Mouse (Mus musculus): ENCODE results near the gene Ppp2ca. TPM values are rescaled to one million over a fixed set of nuclear protein-coding genes. Genes with fewer than 3 reads are reported as not detected.

Ppp2ca gene
- polyA plus RNA-seq (2014; fragmentation: Nextera tagmentation; extraction: Ambion mirVana) = 77.1 and 78.3 TPM in 2 replicates

GRCm38 (mm10) chr11:52098398-52098946 lies at the start of gene Ppp2ca:
Gene Ppp2ca, plus strand, starts transcription at chr11:52098681.
- Histone ChIP-seq H3K27me3 (ENCODE audit: control insufficient read depth, insufficient read depth, low read length) (no peaks in the 10 kb centered on the region), H3K27ac (ENCODE audit: low read depth, low read length) (peak within 1 kb of the TSS; percentile 100), H3K4me2 (peak within 1 kb of the TSS; percentile 90), H3K4me1 (ENCODE audit: control insufficient read depth, insufficient read depth, low read length) (peaks cover 22% of the 10 kb centered on the region), H3K36me3 (ENCODE audit: control insufficient read depth, insufficient read depth, low read length) (no peaks in the 10 kb centered on the region), H3K9me3 (replicated peaks; ENCODE audit: control insufficient read depth, low read length) (no peaks in the 10 kb centered on the region), H3K9ac (ENCODE audit: low read depth, low read length) (peak within 1 kb of the TSS; percentile 100), H3K4me3 (ENCODE audit: low read depth, low read length) (peak within 1 kb of the TSS; percentile 99)
- ATAC-seq (replicated peaks; ENCODE audit: insufficient number of reproducible peaks, low FRiP score, low TSS enrichment) = peak; percentile 97
- under 1% methylated on average over 52 of the region's 53 CpGs for WGBS (ENCODE audit: insufficient replicate concordance)

DNA sequence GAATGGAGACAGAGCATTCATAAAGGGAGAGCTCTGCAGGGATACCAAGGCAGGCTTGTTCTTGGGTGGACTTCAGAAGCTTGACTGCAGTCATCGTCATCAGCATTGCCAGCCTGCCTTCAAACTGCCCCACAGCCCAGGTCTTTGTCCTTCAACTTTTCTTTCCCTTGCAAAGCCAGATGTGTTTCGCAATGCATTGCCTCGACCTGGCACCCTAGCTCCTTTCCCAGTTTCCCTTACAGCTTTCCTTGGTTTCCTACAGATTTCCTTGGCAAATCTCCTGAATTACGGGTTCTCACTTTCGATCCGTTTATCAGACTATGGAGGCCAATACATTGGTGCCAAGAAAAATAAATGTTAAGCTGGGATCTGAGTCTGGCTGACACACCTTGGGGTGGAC lies 45.1 kb upstream of the Ppp2ca start:
- Histone ChIP-seq H3K9me3 (replicated peaks; ENCODE audit: control insufficient read depth, low read length) (no peaks in the 10 kb centered on the region), H3K36me3 (ENCODE audit: control insufficient read depth, insufficient read depth, low read length) (no peaks in the 10 kb centered on the region), H3K27ac (ENCODE audit: low read depth, low read length) (no peak overlapping the region), H3K27me3 (ENCODE audit: control insufficient read depth, insufficient read depth, low read length) (no peaks in the 10 kb centered on the region), H3K9ac (ENCODE audit: low read depth, low read length) (no peak overlapping the region), H3K4me1 (ENCODE audit: control insufficient read depth, insufficient read depth, low read length) (no peaks in the 10 kb centered on the region), H3K4me2 (no peak overlapping the region), H3K4me3 (ENCODE audit: low read depth, low read length) (no peak overlapping the region)
- 76% methylated on average over 6 of the region's 6 CpGs for WGBS (ENCODE audit: insufficient replicate concordance)
- no peak for ATAC-seq (replicated peaks; ENCODE audit: insufficient number of reproducible peaks, low FRiP score, low TSS enrichment)

GRCm38 (mm10) chr11:52054728-52055127 lies 43.8 kb upstream of the Ppp2ca start:
- no peak overlapping the region for H3K4me2 ChIP-seq
- 87% methylated on average over 3 of the region's 3 CpGs for WGBS (ENCODE audit: insufficient replicate concordance)
- H3K27ac ChIP-seq (ENCODE audit: low read depth, low read length) = no peak overlapping the region
- H3K27me3 ChIP-seq (ENCODE audit: control insufficient read depth, insufficient read depth, low read length) = no peaks in the 10 kb centered on the region
- H3K36me3 ChIP-seq (ENCODE audit: control insufficient read depth, insufficient read depth, low read length) = no peaks in the 10 kb centered on the region
- no peak overlapping the region for H3K9ac ChIP-seq (ENCODE audit: low read depth, low read length)
- ATAC-seq (replicated peaks; ENCODE audit: insufficient number of reproducible peaks, low FRiP score, low TSS enrichment) = no peak
- no peak overlapping the region for H3K4me3 ChIP-seq (ENCODE audit: low read depth, low read length)
- no peaks in the 10 kb centered on the region for H3K9me3 ChIP-seq (replicated peaks; ENCODE audit: control insufficient read depth, low read length)
- no peaks in the 10 kb centered on the region for H3K4me1 ChIP-seq (ENCODE audit: control insufficient read depth, insufficient read depth, low read length)

GRCm38 (mm10) chr11:52056198-52056597 lies 42.3 kb upstream of the Ppp2ca start:
- 56% methylated on average over 5 of the region's 5 CpGs for WGBS (ENCODE audit: insufficient replicate concordance)
- no peak for ATAC-seq (replicated peaks; ENCODE audit: insufficient number of reproducible peaks, low FRiP score, low TSS enrichment)
- no peak overlapping the region for H3K4me2 ChIP-seq
- H3K36me3 ChIP-seq (ENCODE audit: control insufficient read depth, insufficient read depth, low read length) = no peaks in the 10 kb centered on the region
- no peaks in the 10 kb centered on the region for H3K27me3 ChIP-seq (ENCODE audit: control insufficient read depth, insufficient read depth, low read length)
- no peak overlapping the region for H3K4me3 ChIP-seq (ENCODE audit: low read depth, low read length)
- peak overlapping the region; percentile 35; the same call in 1 of the 2 replicates for H3K27ac ChIP-seq (ENCODE audit: low read depth, low read length)
- no peaks in the 10 kb centered on the region for H3K9me3 ChIP-seq (replicated peaks; ENCODE audit: control insufficient read depth, low read length)
- H3K4me1 ChIP-seq (ENCODE audit: control insufficient read depth, insufficient read depth, low read length) = no peaks in the 10 kb centered on the region
- no peak overlapping the region for H3K9ac ChIP-seq (ENCODE audit: low read depth, low read length)

DNA sequence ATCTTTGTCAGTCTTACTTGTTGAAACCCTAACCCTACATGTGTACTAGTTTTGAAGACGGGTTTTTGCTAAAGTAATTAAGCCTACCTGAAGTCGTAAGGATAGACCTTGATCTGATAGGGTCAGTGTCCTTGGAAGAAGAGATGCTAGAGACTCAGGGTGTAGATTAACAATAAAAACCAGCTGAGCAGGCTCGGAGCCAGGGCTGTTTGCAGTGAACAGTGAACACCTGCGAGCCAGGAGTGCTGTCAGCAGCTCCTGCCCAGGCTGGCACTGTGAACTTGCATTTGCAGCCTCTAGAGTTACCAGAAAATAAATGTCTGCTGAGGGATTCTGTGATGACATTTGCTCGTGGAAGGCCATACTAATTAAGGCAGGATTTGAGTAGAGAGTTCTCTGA lies 39.5 kb upstream of the Ppp2ca start:
- Histone ChIP-seq H3K9ac (ENCODE audit: low read depth, low read length) (no peak overlapping the region), H3K27ac (ENCODE audit: low read depth, low read length) (no peak overlapping the region), H3K4me1 (ENCODE audit: control insufficient read depth, insufficient read depth, low read length) (no peaks in the 10 kb centered on the region), H3K27me3 (ENCODE audit: control insufficient read depth, insufficient read depth, low read length) (no peaks in the 10 kb centered on the region), H3K9me3 (replicated peaks; ENCODE audit: control insufficient read depth, low read length) (no peaks in the 10 kb centered on the region), H3K36me3 (ENCODE audit: control insufficient read depth, insufficient read depth, low read length) (no peaks in the 10 kb centered on the region), H3K4me2 (no peak overlapping the region), H3K4me3 (ENCODE audit: low read depth, low read length) (no peak overlapping the region)
- no peak for ATAC-seq (replicated peaks; ENCODE audit: insufficient number of reproducible peaks, low FRiP score, low TSS enrichment)
- 66% methylated on average over 5 of the region's 5 CpGs for WGBS (ENCODE audit: insufficient replicate concordance)

DNA sequence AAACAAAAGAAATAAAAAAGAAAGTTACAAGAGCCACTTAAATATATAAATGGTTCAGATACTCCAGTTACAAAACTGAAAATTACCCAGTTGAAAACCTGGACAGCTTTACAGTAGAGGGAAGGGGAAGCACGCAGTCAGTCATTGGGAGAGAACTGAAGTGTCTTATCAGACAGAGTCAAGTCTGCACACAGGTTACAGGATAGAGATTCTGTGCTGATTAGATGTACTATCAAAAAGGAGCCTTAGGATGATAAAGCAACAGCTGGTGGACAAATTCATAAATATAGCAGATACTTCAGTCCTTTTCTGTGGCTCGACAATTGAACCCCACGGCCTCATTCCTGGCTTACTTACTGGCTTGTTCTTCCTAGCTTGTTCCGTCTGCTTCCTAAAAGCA lies 38.2 kb upstream of the Ppp2ca start:
- Histone ChIP-seq H3K4me1 (ENCODE audit: control insufficient read depth, insufficient read depth, low read length) (no peaks in the 10 kb centered on the region), H3K4me2 (no peak overlapping the region), H3K27ac (ENCODE audit: low read depth, low read length) (no peak overlapping the region), H3K9ac (ENCODE audit: low read depth, low read length) (no peak overlapping the region), H3K4me3 (ENCODE audit: low read depth, low read length) (no peak overlapping the region), H3K36me3 (ENCODE audit: control insufficient read depth, insufficient read depth, low read length) (no peaks in the 10 kb centered on the region), H3K9me3 (replicated peaks; ENCODE audit: control insufficient read depth, low read length) (no peaks in the 10 kb centered on the region), H3K27me3 (ENCODE audit: control insufficient read depth, insufficient read depth, low read length) (no peaks in the 10 kb centered on the region)
- WGBS (ENCODE audit: insufficient replicate concordance) = 85% methylated on average over 4 of the region's 4 CpGs
- no peak for ATAC-seq (replicated peaks; ENCODE audit: insufficient number of reproducible peaks, low FRiP score, low TSS enrichment)

- Histone ChIP-seq H3K36me3 (ENCODE audit: control insufficient read depth, insufficient read depth, low read length) (no peaks in the 10 kb centered on the region), H3K4me3 (ENCODE audit: low read depth, low read length) (no peak overlapping the region), H3K27ac (ENCODE audit: low read depth, low read length) (no peak overlapping the region), H3K4me1 (ENCODE audit: control insufficient read depth, insufficient read depth, low read length) (no peaks in the 10 kb centered on the region), H3K9ac (ENCODE audit: low read depth, low read length) (no peak overlapping the region), H3K4me2 (no peak overlapping the region), H3K9me3 (replicated peaks; ENCODE audit: control insufficient read depth, low read length) (no peaks in the 10 kb centered on the region), H3K27me3 (ENCODE audit: control insufficient read depth, insufficient read depth, low read length) (no peaks in the 10 kb centered on the region)
- 88% methylated on average over 5 of the region's 5 CpGs for WGBS (ENCODE audit: insufficient replicate concordance)
- no peak for ATAC-seq (replicated peaks; ENCODE audit: insufficient number of reproducible peaks, low FRiP score, low TSS enrichment)
Measured at GRCm38 (mm10) chr11:52062406-52062805, 36.1 kb upstream of the Ppp2ca start.

GRCm38 (mm10) chr11:52064398-52064797 lies 34.1 kb upstream of the Ppp2ca start:
- H3K4me1 ChIP-seq (ENCODE audit: control insufficient read depth, insufficient read depth, low read length) = no peaks in the 10 kb centered on the region
- no peaks in the 10 kb centered on the region for H3K27me3 ChIP-seq (ENCODE audit: control insufficient read depth, insufficient read depth, low read length)
- H3K9me3 ChIP-seq (replicated peaks; ENCODE audit: control insufficient read depth, low read length) = no peaks in the 10 kb centered on the region
- no peak overlapping the region for H3K9ac ChIP-seq (ENCODE audit: low read depth, low read length)
- no peaks in the 10 kb centered on the region for H3K36me3 ChIP-seq (ENCODE audit: control insufficient read depth, insufficient read depth, low read length)
- H3K4me2 ChIP-seq = no peak overlapping the region
- H3K27ac ChIP-seq (ENCODE audit: low read depth, low read length) = no peak overlapping the region
- WGBS (ENCODE audit: insufficient replicate concordance) = 40% methylated on average over 3 of the region's 3 CpGs
- no peak overlapping the region for H3K4me3 ChIP-seq (ENCODE audit: low read depth, low read length)
- ATAC-seq (replicated peaks; ENCODE audit: insufficient number of reproducible peaks, low FRiP score, low TSS enrichment) = no peak

GRCm38 (mm10) chr11:52065841-52066240 lies 32.6 kb upstream of the Ppp2ca start:
- H3K9ac ChIP-seq (ENCODE audit: low read depth, low read length) = 0 out of 2 replicates have a peak overlapping the region, but pooled peaks have one; percentile 10

More at GRCm38 (mm10) chr11:52065841-52066240, 32.6 kb upstream of the Ppp2ca start:
- Histone ChIP-seq H3K9me3 (replicated peaks; ENCODE audit: control insufficient read depth, low read length) (no peaks in the 10 kb centered on the region), H3K36me3 (ENCODE audit: control insufficient read depth, insufficient read depth, low read length) (no peaks in the 10 kb centered on the region), H3K27me3 (ENCODE audit: control insufficient read depth, insufficient read depth, low read length) (no peaks in the 10 kb centered on the region), H3K4me2 (peak overlapping the region; percentile 31; the same call in 1 of the 2 replicates), H3K4me3 (ENCODE audit: low read depth, low read length) (no peak overlapping the region), H3K4me1 (ENCODE audit: control insufficient read depth, insufficient read depth, low read length) (no peaks in the 10 kb centered on the region), H3K27ac (ENCODE audit: low read depth, low read length) (no peak overlapping the region)
- WGBS (ENCODE audit: insufficient replicate concordance) = 16% methylated on average over 5 of the region's 5 CpGs
- no peak for ATAC-seq (replicated peaks; ENCODE audit: insufficient number of reproducible peaks, low FRiP score, low TSS enrichment)
